Mouse (Mus musculus): ENCODE measurements around the gene Ppm1h. TPM values are rescaled to one million over a fixed set of nuclear protein-coding genes. Genes with fewer than 3 reads are reported as not detected.

The Ppm1h gene
- polyA plus RNA-seq, 1 experiment from 2014 or later, result 34.3 TPM

- DNase-seq (ENCODE audit: low spot score), result no peak
- Histone ChIP-seq H3K4me3 (replicated peaks; ENCODE audit: low read length) (no peak overlapping the region), H3K4me1 (replicated peaks; ENCODE audit: control insufficient read depth, insufficient read depth, low read length) (peaks cover 13% of the 10 kb centered on the region), H3K27me3 (ENCODE audit: control insufficient read depth, insufficient read depth, low read length) (no peaks in the 10 kb centered on the region), H3K9me3 (ENCODE audit: control insufficient read depth, low read length) (no peaks in the 10 kb centered on the region), H3K9ac (no peak overlapping the region), H3K36me3 (replicated peaks; ENCODE audit: control insufficient read depth, insufficient read depth) (no peaks in the 10 kb centered on the region), H3K27ac (peak overlapping the region; percentile 50; the same call in 1 of the 2 replicates), H3K4me2 (replicated peaks) (no peak overlapping the region)
- WGBS, result 31% methylated on average over 7 of the region's 7 CpGs
- no peak; the same call in 1 of the 2 replicates for ATAC-seq (ENCODE audit: low FRiP score)
These were observed 166.9 kb downstream of the Ppm1h start for GRCm38 (mm10) chr10:122845471-122845870.

GRCm38 (mm10) chr10:122846476-122846875, 167.9 kb downstream of the Ppm1h start:
- Histone ChIP-seq H3K36me3 (replicated peaks; ENCODE audit: control insufficient read depth, insufficient read depth) (no peaks in the 10 kb centered on the region), H3K4me1 (replicated peaks; ENCODE audit: control insufficient read depth, insufficient read depth, low read length) (peaks cover 13% of the 10 kb centered on the region), H3K9ac (no peak overlapping the region), H3K27ac (no peak overlapping the region), H3K27me3 (ENCODE audit: control insufficient read depth, insufficient read depth, low read length) (no peaks in the 10 kb centered on the region), H3K4me3 (replicated peaks; ENCODE audit: low read length) (no peak overlapping the region), H3K9me3 (ENCODE audit: control insufficient read depth, low read length) (no peaks in the 10 kb centered on the region), H3K4me2 (replicated peaks) (no peak overlapping the region)
- DNase-seq (ENCODE audit: low spot score) (no peak), ATAC-seq (ENCODE audit: low FRiP score) (no peak)
- 94% methylated on average over 1 of the region's 1 CpGs for WGBS

- H3K4me2 ChIP-seq (replicated peaks), result no peak overlapping the region
- H3K27me3 ChIP-seq (ENCODE audit: control insufficient read depth, insufficient read depth, low read length), result no peaks in the 10 kb centered on the region
- ATAC-seq (ENCODE audit: low FRiP score) (no peak), DNase-seq (ENCODE audit: low spot score) (no peak)
- H3K9me3 ChIP-seq (ENCODE audit: control insufficient read depth, low read length), result no peaks in the 10 kb centered on the region
- no peak overlapping the region for H3K4me3 ChIP-seq (replicated peaks; ENCODE audit: low read length)
- H3K9ac ChIP-seq, result no peak overlapping the region
- no peak overlapping the region for H3K27ac ChIP-seq
- peaks cover 13% of the 10 kb centered on the region for H3K4me1 ChIP-seq (replicated peaks; ENCODE audit: control insufficient read depth, insufficient read depth, low read length)
- H3K36me3 ChIP-seq (replicated peaks; ENCODE audit: control insufficient read depth, insufficient read depth), result no peaks in the 10 kb centered on the region
- 80% methylated on average over 2 of the region's 2 CpGs for WGBS
These were observed 169.5 kb downstream of the Ppm1h start for GRCm38 (mm10) chr10:122848020-122848457.

GRCm38 (mm10) chr10:122851267-122852160, 173.0 kb downstream of the Ppm1h start:
- no peaks in the 10 kb centered on the region for H3K9me3 ChIP-seq (ENCODE audit: control insufficient read depth, low read length)
- ATAC-seq (ENCODE audit: low FRiP score) (no peak), DNase-seq (ENCODE audit: low spot score) (no peak)
- no peaks in the 10 kb centered on the region for H3K36me3 ChIP-seq (replicated peaks; ENCODE audit: control insufficient read depth, insufficient read depth)
- no peaks in the 10 kb centered on the region for H3K27me3 ChIP-seq (ENCODE audit: control insufficient read depth, insufficient read depth, low read length)
- H3K4me3 ChIP-seq (replicated peaks; ENCODE audit: low read length), result no peak overlapping the region
- WGBS, result 94% methylated on average over 16 of the region's 16 CpGs
- H3K9ac ChIP-seq, result no peak overlapping the region
- H3K27ac ChIP-seq, result no peak overlapping the region
- no peaks in the 10 kb centered on the region for H3K4me1 ChIP-seq (replicated peaks; ENCODE audit: control insufficient read depth, insufficient read depth, low read length)
- no peak overlapping the region for H3K4me2 ChIP-seq (replicated peaks)

GRCm38 (mm10) chr10:122854571-122854970, 176.0 kb downstream of the Ppm1h start:
- Histone ChIP-seq H3K9me3 (ENCODE audit: control insufficient read depth, low read length) (no peaks in the 10 kb centered on the region), H3K4me3 (replicated peaks; ENCODE audit: low read length) (no peak overlapping the region), H3K9ac (no peak overlapping the region), H3K36me3 (replicated peaks; ENCODE audit: control insufficient read depth, insufficient read depth) (no peaks in the 10 kb centered on the region), H3K4me2 (replicated peaks) (no peak overlapping the region), H3K4me1 (replicated peaks; ENCODE audit: control insufficient read depth, insufficient read depth, low read length) (no peaks in the 10 kb centered on the region), H3K27me3 (ENCODE audit: control insufficient read depth, insufficient read depth, low read length) (no peaks in the 10 kb centered on the region), H3K27ac (no peak overlapping the region)
- no peak for DNase-seq (ENCODE audit: low spot score)
- no peak for ATAC-seq (ENCODE audit: low FRiP score)
- WGBS, result 81% methylated on average over 6 of the region's 6 CpGs

GRCm38 (mm10) chr10:122855149-122855548, 176.6 kb downstream of the Ppm1h start:
- Histone ChIP-seq H3K4me2 (replicated peaks) (no peak overlapping the region), H3K36me3 (replicated peaks; ENCODE audit: control insufficient read depth, insufficient read depth) (no peaks in the 10 kb centered on the region), H3K4me3 (replicated peaks; ENCODE audit: low read length) (no peak overlapping the region), H3K27ac (no peak overlapping the region), H3K9ac (no peak overlapping the region), H3K9me3 (ENCODE audit: control insufficient read depth, low read length) (no peaks in the 10 kb centered on the region), H3K27me3 (ENCODE audit: control insufficient read depth, insufficient read depth, low read length) (no peaks in the 10 kb centered on the region), H3K4me1 (replicated peaks; ENCODE audit: control insufficient read depth, insufficient read depth, low read length) (no peaks in the 10 kb centered on the region)
- DNase-seq (ENCODE audit: low spot score), result no peak
- no peak for ATAC-seq (ENCODE audit: low FRiP score)
- 66% methylated on average over 4 of the region's 4 CpGs for WGBS

GRCm38 (mm10) chr10:122856040-122856764, 177.6 kb downstream of the Ppm1h start:
- WGBS, result 78% methylated on average over 17 of the region's 17 CpGs
- Histone ChIP-seq H3K27ac (peak overlapping the region; percentile 35; the same call in 1 of the 2 replicates), H3K4me2 (replicated peaks) (no peak overlapping the region), H3K4me1 (replicated peaks; ENCODE audit: control insufficient read depth, insufficient read depth, low read length) (no peaks in the 10 kb centered on the region), H3K27me3 (ENCODE audit: control insufficient read depth, insufficient read depth, low read length) (no peaks in the 10 kb centered on the region), H3K9me3 (ENCODE audit: control insufficient read depth, low read length) (no peaks in the 10 kb centered on the region), H3K4me3 (replicated peaks; ENCODE audit: low read length) (no peak overlapping the region), H3K9ac (no peak overlapping the region), H3K36me3 (replicated peaks; ENCODE audit: control insufficient read depth, insufficient read depth) (no peaks in the 10 kb centered on the region)
- DNase-seq (ENCODE audit: low spot score) (no peak), ATAC-seq (ENCODE audit: low FRiP score) (no peak)

- no peak overlapping the region for H3K4me2 ChIP-seq (replicated peaks)
- H3K4me3 ChIP-seq (replicated peaks; ENCODE audit: low read length), result no peak overlapping the region
- 0 out of 2 replicates have a peak, but pooled peaks cover 4% of the 10 kb centered on the region for H3K4me1 ChIP-seq (replicated peaks; ENCODE audit: control insufficient read depth, insufficient read depth, low read length)
- no peak overlapping the region for H3K9ac ChIP-seq
- 89% methylated on average over 15 of the region's 15 CpGs for WGBS
- no peak overlapping the region for H3K27ac ChIP-seq
- H3K36me3 ChIP-seq (replicated peaks; ENCODE audit: control insufficient read depth, insufficient read depth), result no peaks in the 10 kb centered on the region
- no peaks in the 10 kb centered on the region for H3K27me3 ChIP-seq (ENCODE audit: control insufficient read depth, insufficient read depth, low read length)
- H3K9me3 ChIP-seq (ENCODE audit: control insufficient read depth, low read length), result no peaks in the 10 kb centered on the region
- ATAC-seq (ENCODE audit: low FRiP score) (no peak), DNase-seq (ENCODE audit: low spot score) (no peak)
These were observed 178.6 kb downstream of the Ppm1h start for GRCm38 (mm10) chr10:122857155-122857554.

- Histone ChIP-seq H3K9me3 (ENCODE audit: control insufficient read depth, low read length) (no peaks in the 10 kb centered on the region), H3K4me1 (replicated peaks; ENCODE audit: control insufficient read depth, insufficient read depth, low read length) (0 out of 2 replicates have a peak, but pooled peaks cover 8% of the 10 kb centered on the region), H3K27ac (no peak overlapping the region), H3K27me3 (ENCODE audit: control insufficient read depth, insufficient read depth, low read length) (no peaks in the 10 kb centered on the region), H3K4me2 (replicated peaks) (no peak overlapping the region), H3K9ac (no peak overlapping the region), H3K4me3 (replicated peaks; ENCODE audit: low read length) (no peak overlapping the region), H3K36me3 (replicated peaks; ENCODE audit: control insufficient read depth, insufficient read depth) (no peaks in the 10 kb centered on the region)
- WGBS, result 79% methylated on average over 8 of the region's 8 CpGs
- ATAC-seq (ENCODE audit: low FRiP score), result no peak
- no peak for DNase-seq (ENCODE audit: low spot score)
These were observed 180.5 kb downstream of the Ppm1h start for GRCm38 (mm10) chr10:122858904-122859641.
